Mouse (Mus musculus) midbrain, embryonic 16.5 days (tissue): ENCODE data around the gene Ythdf1. TPM values are rescaled to one million over a fixed set of nuclear protein-coding genes. Genes with fewer than 3 reads are reported as not detected.
A peak's percentile ranks its signal among the peaks of the same experiment; 100 is the strongest.

Experiments
- ATAC-seq: fragments of 200-750 bp; cut with Nextera tagmentation; 2 replicates; pipeline ENCODE4 v1.8.0; 2017; ENCODE audit warnings: moderate TSS enrichment
- H3K27ac ChIP-seq: fragments of 300-500 bp; sonication (generic); 2 replicates; pipeline ENCODE4 v1.5.1; 2014; ENCODE audit warnings: mild to moderate bottlenecking, low read length, mixed read lengths
- H3K27me3 ChIP-seq: fragments of 300-500 bp; sonication (generic); 2 replicates; pipeline ENCODE4 v1.6.1; 2014; ENCODE audit warnings: low read depth, low read length, mixed read lengths; ENCODE audit not compliant: control insufficient read depth, insufficient read depth
- H3K36me3 ChIP-seq: fragments of 300-500 bp; sonication (generic); 2 replicates; pipeline ENCODE4 v1.6.1; 2014; ENCODE audit warnings: mild to moderate bottlenecking, low read length, moderate library complexity, mixed read lengths; ENCODE audit not compliant: control insufficient read depth, insufficient read depth
- H3K4me1 ChIP-seq: fragments of 300-500 bp; sonication (generic); 2 replicates; pipeline ENCODE4 v1.6.1; 2014; ENCODE audit warnings: mild to moderate bottlenecking, low read length, mixed read lengths; ENCODE audit not compliant: control insufficient read depth, insufficient read depth
- H3K4me2 ChIP-seq: fragments of 300-500 bp; sonication (generic); 2 replicates; pipeline ENCODE4 v1.6.1; 2014; ENCODE audit warnings: mild to moderate bottlenecking, low read length, mixed read lengths
- H3K4me3 ChIP-seq: fragments of 300-500 bp; sonication (generic); 2 replicates; pipeline ENCODE4 v1.5.1; 2014; ENCODE audit warnings: low read depth, mild to moderate bottlenecking, low read length, moderate library complexity, mixed read lengths
- H3K9ac ChIP-seq: fragments of 300-500 bp; sonication (generic); 2 replicates; pipeline ENCODE4 v1.6.1; 2014; ENCODE audit warnings: low read depth, low read length, mixed read lengths
- H3K9me3 ChIP-seq: fragments of 300-500 bp; sonication (generic); replicated peaks from 2 replicates; pipeline ENCODE4 v1.6.1; 2014; ENCODE audit warnings: mild to moderate bottlenecking, low read length, mixed read lengths; ENCODE audit not compliant: control insufficient read depth, poor library complexity, severe bottlenecking
- WGBS: fragments of 180-500 bp; shearing (Covaris S2); extraction: QIAGEN DNeasy Blood & Tissue Kit; methylation state at CpG from one replicate; pipeline ENCODE4 v1.1.7; 2014; 5-methylcytosine and 5-hydroxymethylcytosine counted together
- polyA plus RNA-seq: library from polyadenylated mRNA; unstranded; fragments of >200 nt; fragmentation: Nextera tagmentation; extraction: Ambion mirVana; gene quantifications from 2 replicates; pipeline ENCODE4 v1.2.1, GENCODE M21; 2015

Ythdf1 gene
- polyA plus RNA-seq, 1 experiment from 2014 or later: 38.8 TPM

DNA sequence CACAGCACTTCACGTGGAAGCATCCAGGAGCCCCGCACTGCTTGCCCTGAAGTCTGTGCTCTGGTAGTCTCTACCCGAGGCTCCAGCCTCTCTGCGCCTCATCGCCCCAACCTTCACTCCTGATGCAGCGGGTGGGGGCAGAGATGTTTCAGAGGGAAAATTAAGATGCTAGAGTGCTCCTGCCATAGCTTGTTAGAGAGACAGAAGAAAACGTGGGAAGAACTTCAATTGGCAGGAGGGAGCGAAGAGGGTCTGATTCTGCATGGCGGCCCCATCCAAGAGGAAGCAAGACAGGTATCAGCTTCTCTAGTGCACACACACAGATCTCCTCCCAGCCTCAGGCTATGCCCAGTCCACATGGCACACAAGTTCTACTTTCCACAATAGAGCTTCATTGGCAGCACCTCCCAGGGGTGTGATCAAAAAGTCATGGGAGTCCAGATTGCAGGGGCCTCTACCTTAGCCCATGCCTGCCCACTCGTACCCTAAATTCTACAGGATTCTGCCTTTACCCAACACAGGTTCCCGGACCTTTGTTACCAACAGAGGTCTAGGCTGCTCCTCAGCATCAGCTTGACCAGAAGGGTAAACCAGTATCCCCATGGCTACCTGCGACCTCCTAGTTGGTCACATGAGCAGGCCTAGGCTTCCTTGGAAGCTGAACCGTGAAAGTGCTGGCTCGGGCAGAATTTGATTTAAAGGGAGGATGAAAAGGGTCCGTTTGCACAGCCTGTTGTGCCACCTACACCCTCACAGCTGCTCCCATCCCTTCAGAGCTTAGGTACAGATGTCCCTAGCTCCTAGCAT is 23.7 kb downstream of the Ythdf1 start:
- Histone ChIP-seq H3K36me3 (no peaks in the 10 kb centered on the region; the same call in 1 of the 2 replicates), H3K4me3 (no peak overlapping the region), H3K9ac (no peak overlapping the region), H3K4me2 (no peak overlapping the region), H3K27me3 (no peaks in the 10 kb centered on the region), H3K27ac (peak overlapping the region; percentile 99), H3K4me1 (peaks cover 31% of the 10 kb centered on the region), H3K9me3 (no peaks in the 10 kb centered on the region)
- ATAC-seq: no peak
- 46% methylated on average over 15 of the region's 15 CpGs for WGBS

DNA sequence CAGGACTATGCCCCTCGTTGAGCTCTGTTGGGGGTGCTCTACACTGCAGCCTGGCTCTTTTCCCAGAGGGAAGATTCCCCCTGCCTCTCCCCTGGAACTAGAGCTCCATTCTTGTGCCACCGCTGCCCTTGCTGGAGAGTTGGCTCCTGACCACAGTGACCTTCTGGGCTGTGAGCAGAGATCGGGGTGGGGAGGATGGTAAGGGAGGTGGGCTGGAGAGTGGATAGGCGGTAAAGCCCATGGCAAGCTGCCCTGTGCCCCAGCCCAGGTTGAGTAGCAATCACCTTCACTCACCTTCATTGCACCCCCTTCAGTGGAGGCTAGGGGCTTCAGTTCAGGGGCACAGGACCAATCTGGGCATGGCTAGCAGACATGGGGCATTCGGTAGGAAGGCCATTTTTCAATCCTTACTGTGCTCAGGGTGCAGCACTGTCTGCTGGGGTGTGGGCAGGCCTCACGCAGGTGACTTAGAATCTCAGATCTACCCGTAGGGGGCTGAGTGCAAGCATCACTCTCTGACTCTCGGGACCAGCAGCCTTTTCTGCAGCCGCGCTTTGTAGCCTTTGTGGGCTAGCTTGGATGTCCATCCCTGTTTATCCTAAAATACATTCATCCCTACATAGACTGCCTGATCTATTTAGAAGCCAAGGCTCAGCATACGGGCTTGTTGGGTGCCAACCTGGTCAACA is 24.8 kb downstream of the Ythdf1 start:
- Histone ChIP-seq H3K27me3 (no peaks in the 10 kb centered on the region), H3K4me3 (peak overlapping the region; percentile 84; the same call in 1 of the 2 replicates), H3K4me1 (peaks cover 31% of the 10 kb centered on the region), H3K9ac (peak overlapping the region; percentile 55), H3K4me2 (peak overlapping the region; percentile 73), H3K9me3 (no peaks in the 10 kb centered on the region), H3K36me3 (no peaks in the 10 kb centered on the region; the same call in 1 of the 2 replicates), H3K27ac (peak overlapping the region; percentile 99)
- no peak for ATAC-seq
- WGBS: 63% methylated on average over 11 of the region's 11 CpGs

- 46% methylated on average over 3 of the region's 3 CpGs for WGBS
- Histone ChIP-seq H3K27ac (peak overlapping the region; percentile 99), H3K4me3 (peak overlapping the region; percentile 84), H3K9me3 (no peaks in the 10 kb centered on the region), H3K27me3 (no peaks in the 10 kb centered on the region), H3K4me2 (peak overlapping the region; percentile 73), H3K36me3 (no peaks in the 10 kb centered on the region; the same call in 1 of the 2 replicates), H3K4me1 (peaks cover 35% of the 10 kb centered on the region), H3K9ac (peak overlapping the region; percentile 55)
- ATAC-seq: no peak
Observed at GRCm38 (mm10) chr2:180895321-180895720, 25.4 kb downstream of the Ythdf1 start.

DNA sequence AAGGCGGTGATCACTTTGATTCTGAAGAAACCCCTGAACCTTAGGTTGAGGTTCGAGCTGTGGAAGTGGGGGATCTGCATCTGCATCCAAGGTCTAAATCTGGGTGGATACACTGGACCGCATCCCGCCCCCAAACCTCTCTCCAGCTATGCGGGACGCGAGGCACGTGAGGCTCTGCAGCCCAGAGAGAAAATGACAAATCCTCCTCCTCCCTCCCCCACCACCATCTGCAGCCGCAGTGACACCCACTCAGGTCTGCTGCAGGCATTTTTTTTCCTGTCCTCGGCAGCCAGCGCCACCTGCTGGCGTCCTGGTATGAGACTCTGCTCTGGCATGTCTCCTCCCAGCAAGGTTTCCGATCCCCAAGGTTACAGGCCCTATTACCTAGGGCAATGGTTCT is 26.0 kb downstream of the Ythdf1 start:
- H3K4me3 ChIP-seq: peak overlapping the region; percentile 84
- H3K4me2 ChIP-seq: peak overlapping the region; percentile 73
- H3K27me3 ChIP-seq: no peaks in the 10 kb centered on the region
- peak overlapping the region; percentile 99 for H3K27ac ChIP-seq
- H3K9me3 ChIP-seq: no peaks in the 10 kb centered on the region
- under 1% methylated on average over 13 of the region's 13 CpGs for WGBS
- H3K9ac ChIP-seq: peak overlapping the region; percentile 98
- H3K36me3 ChIP-seq: no peaks in the 10 kb centered on the region; the same call in 1 of the 2 replicates
- H3K4me1 ChIP-seq: peaks cover 40% of the 10 kb centered on the region
- peak; percentile 37 for ATAC-seq

- under 1% methylated on average over 50 of the region's 57 CpGs for WGBS
- H3K9ac ChIP-seq: peak overlapping the region; percentile 98
- peaks cover 46% of the 10 kb centered on the region for H3K4me1 ChIP-seq
- H3K9me3 ChIP-seq: no peaks in the 10 kb centered on the region
- H3K4me2 ChIP-seq: peak overlapping the region; percentile 73
- ATAC-seq: peak; percentile 9; the same call in 1 of the 2 replicates
- peak overlapping the region; percentile 84 for H3K4me3 ChIP-seq
- H3K27ac ChIP-seq: peak overlapping the region; percentile 99
- H3K27me3 ChIP-seq: no peaks in the 10 kb centered on the region
- no peaks in the 10 kb centered on the region; the same call in 1 of the 2 replicates for H3K36me3 ChIP-seq
Observed at GRCm38 (mm10) chr2:180894029-180894623, 26.6 kb downstream of the Ythdf1 start.

GRCm38 (mm10) chr2:180893537-180894028 is 27.2 kb downstream of the Ythdf1 start:
- 0% methylated on average over 43 of the region's 50 CpGs for WGBS
- no peaks in the 10 kb centered on the region for H3K27me3 ChIP-seq
- H3K36me3 ChIP-seq: no peaks in the 10 kb centered on the region; the same call in 1 of the 2 replicates
- H3K9ac ChIP-seq: peak overlapping the region; percentile 98
- peak; percentile 1; the same call in 1 of the 2 replicates for ATAC-seq
- H3K9me3 ChIP-seq: no peaks in the 10 kb centered on the region
- peak overlapping the region; percentile 99 for H3K27ac ChIP-seq
- H3K4me1 ChIP-seq: peaks cover 51% of the 10 kb centered on the region
- peak overlapping the region; percentile 73 for H3K4me2 ChIP-seq
- peak overlapping the region; percentile 84 for H3K4me3 ChIP-seq

GRCm38 (mm10) chr2:180892841-180893521 is 27.8 kb downstream of the Ythdf1 start:
- H3K36me3 ChIP-seq: no peaks in the 10 kb centered on the region; the same call in 1 of the 2 replicates
- H3K27ac ChIP-seq: peak overlapping the region; percentile 99
- no peaks in the 10 kb centered on the region for H3K9me3 ChIP-seq
- H3K27me3 ChIP-seq: no peaks in the 10 kb centered on the region
- H3K4me2 ChIP-seq: peak overlapping the region; percentile 73
- WGBS: 0% methylated on average over 92 of the region's 97 CpGs
- peak overlapping the region; percentile 84 for H3K4me3 ChIP-seq
- ATAC-seq: peak; percentile 59
- H3K4me1 ChIP-seq: peaks cover 50% of the 10 kb centered on the region
- H3K9ac ChIP-seq: peak overlapping the region; percentile 98

- Histone ChIP-seq H3K4me1 (peaks cover 44% of the 10 kb centered on the region), H3K27ac (peak overlapping the region; percentile 99), H3K27me3 (no peaks in the 10 kb centered on the region), H3K4me3 (peak overlapping the region; percentile 84), H3K9ac (peak overlapping the region; percentile 98), H3K36me3 (no peaks in the 10 kb centered on the region; the same call in 1 of the 2 replicates), H3K4me2 (peak overlapping the region; percentile 73), H3K9me3 (no peaks in the 10 kb centered on the region)
- 4% methylated on average over 9 of the region's 9 CpGs for WGBS
- no peak for ATAC-seq
Observed at GRCm38 (mm10) chr2:180891835-180892323, 28.9 kb downstream of the Ythdf1 start.
